Comparison of ENCODE assay signal across 10 mouse cellular contexts in the genomic region with DNA sequence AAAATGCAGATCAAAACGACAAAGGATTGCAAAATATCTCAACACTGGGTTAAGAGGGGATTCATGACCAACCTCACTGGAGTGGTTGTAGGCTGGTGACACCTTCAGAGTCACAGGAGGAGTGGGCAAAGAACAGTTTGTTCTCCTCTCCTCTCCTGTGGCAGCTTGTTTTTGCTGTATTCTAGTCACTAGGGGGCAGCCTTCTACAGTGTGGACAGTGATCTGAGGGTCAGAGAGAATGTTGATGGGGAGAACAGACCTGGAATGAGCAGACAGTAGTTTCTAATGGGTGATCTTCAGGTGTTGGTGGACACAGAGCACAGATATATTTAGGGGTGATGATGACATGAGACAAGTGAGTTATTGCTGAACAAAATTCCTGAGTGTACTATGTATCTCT. TPM values are rescaled to one million over a fixed set of nuclear protein-coding genes. Genes with fewer than 3 reads are reported as not detected.
DNase-seq lines count a peak whose midpoint lies in the region; ATAC-seq lines count a peak whose summit lies in the region.
"Had no signal": no experiment of that assay in that cellular context is flagged by ENCODE, and none has a peak within 500 bp of the region (broad histone marks: within the 10 kb centered on the region; RNA-seq: fewer than 3 reads in every experiment).

No protein-coding gene starts in this region.

- WGBS in forebrain, embryonic 15.5 days, result 0% methylated on average over 1 of the region's 1 CpGs
- WGBS in liver, embryonic 15.5 days (ENCODE audit: insufficient replicate concordance), result 0% methylated on average over 1 of the region's 1 CpGs

- H3K4me2 ChIP-seq in forebrain, embryonic 15.5 days (replicated peaks), result no peak overlapping the region
- no peak overlapping the region for H3K4me2 ChIP-seq in liver, embryonic 15.5 days

- DNase-seq in cerebellum, postnatal 14 days, result peak; percentile 67
- no peak for DNase-seq in cerebellum, adult 9-10 months
- peak; percentile 23 for DNase-seq in right cerebral cortex, adult 18-20 months
- no peak for DNase-seq in right cerebral cortex, postnatal 25 days
- no peak for DNase-seq in testis, postnatal 14 days (ENCODE audit: low spot score)
- DNase-seq in thymus, adult 18-20 months, result no peak

- no peaks in the 10 kb centered on the region for H3K4me1 ChIP-seq in forebrain, embryonic 15.5 days
- peaks cover 27% of the 10 kb centered on the region for H3K4me1 ChIP-seq in liver, embryonic 15.5 days (replicated peaks)

- ATAC-seq in forebrain, embryonic 15.5 days (replicated peaks), result 0 out of 2 replicates have a peak, but pooled peaks have one; percentile 46
- ATAC-seq in liver, embryonic 15.5 days (ENCODE audit: insufficient read depth), result 0 out of 2 replicates have a peak, but pooled peaks have one; percentile 34

- no peak overlapping the region for H3K27ac ChIP-seq in forebrain, embryonic 15.5 days (replicated peaks)
- no peak overlapping the region for H3K27ac ChIP-seq in liver, embryonic 15.5 days (replicated peaks)

- no peaks in the 10 kb centered on the region for H3K36me3 ChIP-seq in forebrain, embryonic 15.5 days
- no peaks in the 10 kb centered on the region for H3K36me3 ChIP-seq in liver, embryonic 15.5 days (replicated peaks)

- no peak overlapping the region for H3K4me3 ChIP-seq in forebrain, embryonic 15.5 days
- H3K4me3 ChIP-seq in liver, embryonic 15.5 days (replicated peaks), result no peak overlapping the region
- H3K4me3 ChIP-seq: megakaryocyte, embryonic 14.5 days had no signal

- no peaks in the 10 kb centered on the region for H3K27me3 ChIP-seq in forebrain, embryonic 15.5 days
- H3K27me3 ChIP-seq in liver, embryonic 15.5 days, result 0 out of 2 replicates have a peak, but pooled peaks cover 3% of the 10 kb centered on the region
- H3K27me3 ChIP-seq: megakaryocyte, embryonic 14.5 days had no signal

- H3K9ac ChIP-seq in forebrain, embryonic 15.5 days (replicated peaks), result no peak overlapping the region
- H3K9ac ChIP-seq in liver, embryonic 15.5 days, result no peak overlapping the region

- H3K9me3 ChIP-seq in forebrain, embryonic 15.5 days, result no peaks in the 10 kb centered on the region
- no peaks in the 10 kb centered on the region for H3K9me3 ChIP-seq in liver, embryonic 15.5 days (replicated peaks)
- H3K9me3 ChIP-seq: megakaryocyte, embryonic 14.5 days had no signal

RNA-seq across cellular contexts. Expression of a gene that starts 15.8 kb away (rescaled TPM):
- polyA plus RNA-seq in forebrain, embryonic 15.5 days (2015; fragmentation: Nextera tagmentation; extraction: Ambion mirVana), result 25.1 and 25.4 TPM in 2 replicates
- polyA plus RNA-seq in liver, embryonic 15.5 days (2015; fragmentation: Nextera tagmentation; extraction: Ambion mirVana), result 3.4 and 5.1 TPM in 2 replicates

RNA-seq across cellular contexts. Expression of a gene that starts 49.6 kb away (rescaled TPM):
- polyA plus RNA-seq in forebrain, embryonic 15.5 days (2015; fragmentation: Nextera tagmentation; extraction: Ambion mirVana), result not detected in 2 replicates
- polyA plus RNA-seq in liver, embryonic 15.5 days (2015; fragmentation: Nextera tagmentation; extraction: Ambion mirVana), result not detected in 2 replicates
- polyA plus RNA-seq: heart, embryonic 14.5 days had no signal

Comparison
In these comparisons a context has a peak if more than half of its experiments do, and no peak if none do; other contexts are left out.
1. DNase-seq: peak in cerebellum, postnatal 14 days (2 of 2) and right cerebral cortex, adult 18-20 months (single experiment); none in cerebellum, adult 9-10 months (single experiment), right cerebral cortex, postnatal 25 days (single experiment), testis, postnatal 14 days (single experiment) and thymus, adult 18-20 months (0 of 2).